Mouse (Mus musculus): Measurements from ENCODE around the gene Mettl7a2.
"Not testable (repeated sequence)": the region's sequence is repeated elsewhere in the genome, so short reads cannot be mapped to it uniquely, and the experiment has no call there.

Gene Mettl7a2

GRCm38 (mm10) chr15:100352711-100353250, at the start of gene Mettl7a2, which contains the start of gene Methig1:
Mettl7a2 (plus strand) TSS chr15:100353200.
Methig1 (plus strand) TSS chr15:100353149.
- DNase-seq (ENCODE audit: extremely low spot score), result no peak

- no peak for DNase-seq (ENCODE audit: extremely low spot score)
Measured at GRCm38 (mm10) chr15:100303428-100304018, 49.5 kb upstream of the Mettl7a2 start.

- DNase-seq (ENCODE audit: extremely low spot score), result peak; percentile 83
Measured at GRCm38 (mm10) chr15:100304019-100304991, 48.7 kb upstream of the Mettl7a2 start, which contains the start of gene Mettl7a1. Mettl7a1 (plus strand) TSS chr15:100304140.

- DNase-seq (ENCODE audit: extremely low spot score), result no peak
Measured at GRCm38 (mm10) chr15:100306201-100306600, 46.8 kb upstream of the Mettl7a2 start.

- not testable (repeated sequence) for DNase-seq (ENCODE audit: extremely low spot score)
Measured at GRCm38 (mm10) chr15:100307438-100308096, 45.4 kb upstream of the Mettl7a2 start.

- DNase-seq (ENCODE audit: extremely low spot score), result no peak
Measured at GRCm38 (mm10) chr15:100312346-100312745, 40.7 kb upstream of the Mettl7a2 start.

GRCm38 (mm10) chr15:100314448-100315145, 38.4 kb upstream of the Mettl7a2 start:
- no peak for DNase-seq (ENCODE audit: extremely low spot score)

GRCm38 (mm10) chr15:100318014-100318671, 34.9 kb upstream of the Mettl7a2 start:
- DNase-seq (ENCODE audit: extremely low spot score), result not testable (repeated sequence)

GRCm38 (mm10) chr15:100319884-100320283, 33.1 kb upstream of the Mettl7a2 start:
- DNase-seq (ENCODE audit: extremely low spot score), result no peak

- no peak for DNase-seq (ENCODE audit: extremely low spot score)
Measured at GRCm38 (mm10) chr15:100320295-100320905, 32.6 kb upstream of the Mettl7a2 start.

GRCm38 (mm10) chr15:100321134-100321533, 31.9 kb upstream of the Mettl7a2 start:
- peak; percentile 24 for DNase-seq (ENCODE audit: extremely low spot score)

GRCm38 (mm10) chr15:100324021-100324591, 28.9 kb upstream of the Mettl7a2 start:
- DNase-seq (ENCODE audit: extremely low spot score), result no peak

- no peak for DNase-seq (ENCODE audit: extremely low spot score)
Measured at GRCm38 (mm10) chr15:100325235-100325634, 27.8 kb upstream of the Mettl7a2 start.

- not testable (repeated sequence) for DNase-seq (ENCODE audit: extremely low spot score)
Measured at GRCm38 (mm10) chr15:100328089-100328488, 24.9 kb upstream of the Mettl7a2 start.

- DNase-seq (ENCODE audit: extremely low spot score), result not testable (repeated sequence)
Measured at GRCm38 (mm10) chr15:100329336-100329735, 23.7 kb upstream of the Mettl7a2 start.

- DNase-seq (ENCODE audit: extremely low spot score), result no peak
Measured at GRCm38 (mm10) chr15:100330739-100331138, 22.3 kb upstream of the Mettl7a2 start.

GRCm38 (mm10) chr15:100332077-100332961, 20.7 kb upstream of the Mettl7a2 start:
- DNase-seq (ENCODE audit: extremely low spot score), result not testable (repeated sequence)

- no peak for DNase-seq (ENCODE audit: extremely low spot score)
Measured at GRCm38 (mm10) chr15:100334629-100335028, 18.4 kb upstream of the Mettl7a2 start, which contains the start of gene Mettl7a3. Mettl7a3 (plus strand) TSS chr15:100334929.

- DNase-seq (ENCODE audit: extremely low spot score), result not testable (repeated sequence)
Measured at GRCm38 (mm10) chr15:100337328-100337727, 15.7 kb upstream of the Mettl7a2 start.

Measured in embryo, embryonic 9.5 days (tissue).